In the genomic region with DNA sequence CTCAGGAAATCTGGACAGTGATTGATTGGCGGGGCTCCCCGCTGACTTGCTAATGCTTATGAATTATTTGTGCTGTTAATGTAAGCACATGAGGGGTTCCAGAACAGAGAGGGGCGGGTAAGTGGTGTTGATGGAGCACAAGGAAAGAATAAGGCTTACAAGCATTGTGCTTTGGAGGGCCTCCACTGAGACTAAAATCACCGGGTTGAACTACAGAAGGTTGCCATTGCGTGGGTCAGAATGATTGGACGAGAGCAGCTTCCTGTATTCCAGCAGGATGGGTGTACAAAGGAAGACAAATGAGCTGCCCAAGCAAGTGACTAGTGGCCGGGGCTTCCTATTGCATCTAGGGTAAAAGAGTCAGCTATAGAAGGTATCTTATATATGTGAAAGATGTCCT, we compare ENCODE assay signal across 28 mouse cellular contexts. TPM values are rescaled to one million over a fixed set of nuclear protein-coding genes. Genes with fewer than 3 reads are reported as not detected.
DNase-seq lines count a peak whose midpoint lies in the region; ATAC-seq and TF ChIP-seq lines count a peak whose summit lies in the region.
"Had no signal": no experiment of that assay in that cellular context is flagged by ENCODE, and none has a peak within 500 bp of the region (broad histone marks: within the 10 kb centered on the region; RNA-seq: fewer than 3 reads in every experiment).

No protein-coding gene starts in this region.

- no peaks in the 10 kb centered on the region for H3K36me3 ChIP-seq in lung, embryonic 14.5 days (ENCODE audit: insufficient read depth)
- H3K36me3 ChIP-seq in E14TG2a.4 (ENCODE audit: insufficient read depth, low read length): no peaks in the 10 kb centered on the region
- H3K36me3 ChIP-seq: embryonic facial prominence, embryonic 12.5 days; forebrain, embryonic 15.5 days; heart, embryonic 13.5 days; liver, embryonic 12.5 days; midbrain, embryonic 12.5 days; stomach, embryonic 15.5 days had no signal

- 45% methylated on average over 7 of the region's 7 CpGs for WGBS in lung, embryonic 14.5 days

- H3K4me2 ChIP-seq in lung, embryonic 14.5 days: no peak overlapping the region
- H3K4me2 ChIP-seq: embryonic facial prominence, embryonic 12.5 days; forebrain, embryonic 15.5 days; heart, embryonic 13.5 days; liver, embryonic 12.5 days; midbrain, embryonic 12.5 days; stomach, embryonic 15.5 days had no signal

- no peak for TF ChIP-seq CTCF in lung, embryonic 14.5 days (IDR thresholded peaks at IDR 0.05; ENCODE audit: low read depth)
- no peak for TF ChIP-seq CTCF in E14TG2a.4 (conservative IDR thresholded peaks at IDR 0.05; ENCODE audit: low read length)

- ATAC-seq in lung, embryonic 14.5 days (ENCODE audit: insufficient read depth): no peak
- ATAC-seq: forebrain, embryonic 15.5 days; intestine, embryonic 16.5 days; liver, embryonic 12.5 days; liver, postnatal 0 days had no signal

- peak; percentile 9 for DNase-seq in embryo, embryonic 10.5 days (ENCODE audit: low spot score)
- DNase-seq in embryo, embryonic 9.5 days (ENCODE audit: extremely low spot score): no peak
- DNase-seq in lung, embryonic 14.5 days: peak; percentile 12
- no peak for DNase-seq in lung, postnatal 10 days
- peak; percentile 40 for DNase-seq in ZHBTc4 (ENCODE audit: low read depth, low spot score)
- DNase-seq in gastrocnemius, adult 18-20 months (ENCODE audit: low spot score): no peak
- no peak for DNase-seq in urinary bladder, postnatal 25 days (ENCODE audit: low spot score)
- DNase-seq: adrenal gland, postnatal 10 days; cerebellum, adult 11 months; cerebellum, postnatal 10 days; heart, postnatal 10 days; kidney, adult 9 months; kidney, postnatal 10 days; layer of hippocampus, postnatal 36 days; left cerebral cortex, postnatal 4 days; liver, postnatal 0 days; lung, postnatal 14 days; right cerebral cortex, postnatal 14 days; thymus, postnatal 14 days had no signal

- no peaks in the 10 kb centered on the region for H3K9me3 ChIP-seq in lung, embryonic 14.5 days (ENCODE audit: low read depth, low read length)
- no peaks in the 10 kb centered on the region for H3K9me3 ChIP-seq in E14TG2a.4 (ENCODE audit: low read length)
- H3K9me3 ChIP-seq: embryonic facial prominence, embryonic 12.5 days; forebrain, embryonic 15.5 days; heart, embryonic 13.5 days; liver, embryonic 12.5 days; midbrain, embryonic 12.5 days; stomach, embryonic 15.5 days had no signal

- H3K4me3 ChIP-seq in lung, embryonic 14.5 days (ENCODE audit: low read depth, low read length): no peak overlapping the region
- peak overlapping the region; percentile 33 for H3K4me3 ChIP-seq in E14TG2a.4 (replicated peaks; ENCODE audit: low read length)
- H3K4me3 ChIP-seq: embryonic facial prominence, embryonic 12.5 days; forebrain, embryonic 15.5 days; heart, embryonic 13.5 days; liver, embryonic 12.5 days; midbrain, embryonic 12.5 days; stomach, embryonic 15.5 days had no signal

- H3K27ac ChIP-seq in lung, embryonic 14.5 days (ENCODE audit: low read depth): no peak overlapping the region
- H3K27ac ChIP-seq: embryonic facial prominence, embryonic 12.5 days; forebrain, embryonic 15.5 days; heart, embryonic 13.5 days; liver, embryonic 12.5 days; midbrain, embryonic 12.5 days; stomach, embryonic 15.5 days had no signal

- H3K27me3 ChIP-seq in lung, embryonic 14.5 days (ENCODE audit: insufficient read depth, low read length): peaks cover 3% of the 10 kb centered on the region; the same call in 1 of the 2 replicates
- H3K27me3 ChIP-seq in E14TG2a.4 (ENCODE audit: insufficient read depth, low read length): peaks cover 4% of the 10 kb centered on the region
- H3K27me3 ChIP-seq: CH12.LX; heart, embryonic 13.5 days; stomach, embryonic 15.5 days had no signal

- no peak overlapping the region for H3K9ac ChIP-seq in lung, embryonic 14.5 days
- H3K9ac ChIP-seq: embryonic facial prominence, embryonic 12.5 days; forebrain, embryonic 15.5 days; heart, embryonic 13.5 days; liver, embryonic 12.5 days; liver, postnatal 0 days; midbrain, embryonic 12.5 days; stomach, embryonic 15.5 days had no signal

- peaks cover 8% of the 10 kb centered on the region; the same call in 1 of the 2 replicates for H3K4me1 ChIP-seq in lung, embryonic 14.5 days (ENCODE audit: insufficient read depth)
- H3K4me1 ChIP-seq in E14TG2a.4 (replicated peaks; ENCODE audit: low read depth, low read length): peaks cover 68% of the 10 kb centered on the region

RNA-seq across cellular contexts. Expression of gene Ptpn3, which starts 4.0 kb away (rescaled TPM):
- 4.4 and 4.9 TPM in 2 replicates for polyA plus RNA-seq in lung, embryonic 14.5 days (2014; fragmentation: Nextera tagmentation; extraction: Ambion mirVana)
- 10 to 100 TPM; 43.7 to 51.4 TPM for total RNA-seq in gastrocnemius, adult 18-20 months (2021)

Comparison
In these comparisons a context has a peak if more than half of its experiments do, and no peak if none do; other contexts are left out.
1. DNase-seq: peak in embryo, embryonic 10.5 days (single experiment), lung, embryonic 14.5 days (single experiment) and ZHBTc4 (single experiment); none in embryo, embryonic 9.5 days (single experiment), lung, postnatal 10 days (single experiment), gastrocnemius, adult 18-20 months (single experiment) and urinary bladder, postnatal 25 days (single experiment).